Mouse (Mus musculus) adrenal gland, postnatal 25 days (tissue): ENCODE data around the gene Gmds. TPM values are rescaled to one million over a fixed set of nuclear protein-coding genes. Genes with fewer than 3 reads are reported as not detected.
A peak's percentile ranks its signal among the peaks of the same experiment; 100 is the strongest.

Experiments used
- DNase-seq: peaks from one replicate; pipeline ENCODE4 v3.0.0; 2021; ENCODE audit warnings: mixed read lengths
- long read RNA-seq: library from polyadenylated mRNA; stranded (forward); transcript quantifications from one replicate; pipeline ENCODE4 v2.0.0, GENCODE M21; 2021
- total RNA-seq: library from RNA; stranded (reverse); gene quantifications from 2 replicates; pipeline ENCODE4 v1.2.3, GENCODE M21; 2021

Gmds gene
- 4.9 and 5.8 TPM in 2 replicates for total RNA-seq
- long read RNA-seq, transcript Gmds-201 (11 exons, 1,713 nt), result major isoform, 12 of 14 reads
- long read RNA-seq, partial matches to known transcripts, result 0 of 14 reads
- long read RNA-seq, other reads (novel, unspliced or antisense), result 1 of 14 reads

GRCm38 (mm10) chr13:32338513-32339365 is at the start of gene Gmds:
Gene Gmds (minus strand): TSS chr13:32338740.
- DNase-seq, result peak; percentile 95

- no peak for DNase-seq
These were observed 47.0 kb upstream of the Gmds start for GRCm38 (mm10) chr13:32385421-32386092.

- DNase-seq, result no peak
These were observed 43.9 kb upstream of the Gmds start for GRCm38 (mm10) chr13:32382227-32383010.

GRCm38 (mm10) chr13:32378634-32379033 is 40.1 kb upstream of the Gmds start:
- DNase-seq, result no peak

- no peak for DNase-seq
These were observed 34.0 kb upstream of the Gmds start for GRCm38 (mm10) chr13:32372531-32372883.

- DNase-seq, result no peak
These were observed 33.5 kb upstream of the Gmds start for GRCm38 (mm10) chr13:32371874-32372530.

GRCm38 (mm10) chr13:32370751-32371150 is 32.2 kb upstream of the Gmds start:
- DNase-seq, result peak; percentile 1

GRCm38 (mm10) chr13:32370135-32370534 is 31.6 kb upstream of the Gmds start:
- no peak for DNase-seq

- no peak for DNase-seq
These were observed 616 bp downstream of the Gmds start for GRCm38 (mm10) chr13:32337735-32338512.

- DNase-seq, result no peak
These were observed 20.2 kb downstream of the Gmds start for GRCm38 (mm10) chr13:32318309-32318708.

- no peak for DNase-seq
These were observed 21.2 kb downstream of the Gmds start for GRCm38 (mm10) chr13:32317354-32317753.

- peak; percentile 35 for DNase-seq
These were observed 25.9 kb downstream of the Gmds start for GRCm38 (mm10) chr13:32312663-32313062.

- DNase-seq, result no peak
These were observed 27.1 kb downstream of the Gmds start for GRCm38 (mm10) chr13:32311476-32311875.

GRCm38 (mm10) chr13:32298456-32298855 is 40.1 kb downstream of the Gmds start:
- DNase-seq, result no peak

GRCm38 (mm10) chr13:32297398-32297797 is 41.1 kb downstream of the Gmds start:
- peak; percentile 3 for DNase-seq

- peak; percentile 1 for DNase-seq
These were observed 43.9 kb downstream of the Gmds start for GRCm38 (mm10) chr13:32294416-32295195.

- DNase-seq, result no peak
These were observed 65.5 kb downstream of the Gmds start for GRCm38 (mm10) chr13:32272937-32273496.

GRCm38 (mm10) chr13:32269757-32270156 is 68.8 kb downstream of the Gmds start:
- DNase-seq, result no peak

- no peak for DNase-seq
These were observed 69.3 kb downstream of the Gmds start for GRCm38 (mm10) chr13:32269261-32269660.

GRCm38 (mm10) chr13:32268284-32268683 is 70.3 kb downstream of the Gmds start:
- no peak for DNase-seq
